Mouse (Mus musculus): ENCODE measurements around the gene BC030500.

GRCm38 (mm10) chr8:58912196-58912839 is 763 bp downstream of the BC030500 start, which contains the start of gene Galntl6:
- TF ChIP-seq EP300 (IDR thresholded peaks at IDR 0.05; ENCODE audit: insufficient read depth, low read depth, low read length), result no peak
- no peak for TF ChIP-seq CTCF (IDR thresholded peaks at IDR 0.05)
